Mouse (Mus musculus) embryo, embryonic 10.5 days (tissue): ENCODE measurements around the gene 1110008L16Rik.
"Not testable (repeated sequence)": the region's sequence is repeated elsewhere in the genome, so short reads cannot be mapped to it uniquely, and the experiment has no call there.

Experiments
- DNase-seq: peaks from one replicate; pipeline ENCODE4 v3.0.0-alpha.2; 2015; ENCODE audit warnings: low spot score

The 1110008L16Rik gene

DNA sequence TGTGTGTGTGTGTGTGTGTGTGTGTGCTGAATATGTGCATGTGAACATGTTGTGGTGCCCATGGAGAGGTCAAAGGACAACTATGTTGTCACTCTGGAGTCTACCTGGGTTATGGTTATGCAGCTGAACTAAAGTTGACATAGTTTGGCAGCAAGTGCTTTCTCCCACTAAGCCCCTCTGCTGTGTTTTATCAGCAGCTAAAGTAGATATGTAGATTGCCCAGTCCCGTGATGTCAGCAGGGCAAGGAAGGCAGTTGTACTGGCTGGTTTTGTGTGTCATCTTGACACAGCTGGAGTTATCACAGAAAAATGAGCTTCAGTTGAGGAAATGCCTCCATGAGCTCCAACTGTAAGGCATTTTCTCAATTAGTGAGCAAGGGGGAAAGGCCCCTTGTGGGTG is 43.7 kb downstream of the 1110008L16Rik start:
- not testable (repeated sequence) for DNase-seq

DNA sequence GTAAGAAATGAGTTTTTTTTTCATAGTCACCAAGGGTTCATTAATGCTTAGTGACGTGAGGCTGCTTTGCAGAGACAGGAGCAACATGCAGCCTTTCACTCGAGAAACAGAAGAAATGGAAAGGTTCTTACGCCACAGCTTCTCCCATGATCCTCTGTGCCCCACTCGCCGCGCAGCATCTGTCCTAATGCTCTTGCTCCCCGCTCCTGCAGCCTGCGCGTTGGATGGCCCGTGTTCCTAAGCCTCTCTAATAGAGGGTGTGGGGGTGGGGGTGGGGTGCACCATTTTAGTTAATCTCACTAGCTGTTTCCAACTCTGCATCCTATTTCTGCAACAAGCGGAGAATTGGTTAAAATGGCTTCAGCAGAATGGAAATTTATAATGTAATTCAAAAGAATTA is 44.6 kb downstream of the 1110008L16Rik start:
- DNase-seq = no peak

DNA sequence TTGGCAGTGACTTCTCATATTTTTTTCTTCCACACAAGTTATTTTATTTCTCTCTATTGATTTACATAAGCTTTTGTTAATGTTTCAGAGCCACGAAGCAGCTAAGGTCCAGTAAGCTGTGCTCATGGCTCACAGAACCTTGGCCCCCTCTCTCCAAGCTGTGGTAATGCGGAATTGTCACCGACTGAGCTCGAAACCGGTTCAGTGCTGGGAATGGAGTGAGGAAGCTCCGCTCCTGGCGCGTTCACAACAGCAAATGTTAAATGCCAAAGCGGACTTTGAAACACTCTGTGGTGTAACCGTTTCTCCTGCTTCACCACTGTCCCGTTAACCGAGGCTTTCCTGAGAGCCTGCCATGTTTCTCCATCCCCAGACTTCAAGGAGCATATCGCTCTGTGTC is 45.2 kb downstream of the 1110008L16Rik start:
- no peak for DNase-seq

DNA sequence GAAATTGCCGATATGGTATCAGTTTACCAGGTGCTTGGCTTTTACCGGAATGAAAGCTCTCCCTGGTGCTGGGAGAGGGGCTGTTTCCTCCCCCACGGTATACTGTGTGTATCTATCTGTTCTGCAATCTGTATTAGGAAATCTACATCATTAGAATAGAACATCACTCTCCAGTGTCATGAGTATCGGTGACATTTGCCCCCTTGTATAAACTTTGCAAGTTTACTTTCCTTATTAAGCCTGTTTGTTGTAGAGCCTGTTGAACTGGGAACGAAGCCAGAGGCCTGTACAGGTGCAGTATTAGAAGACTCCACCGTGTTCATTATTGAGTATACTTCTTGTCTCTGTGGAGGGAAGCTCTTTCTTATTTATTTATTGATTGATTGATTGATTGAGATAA is 54.0 kb downstream of the 1110008L16Rik start:
- no peak for DNase-seq

DNA sequence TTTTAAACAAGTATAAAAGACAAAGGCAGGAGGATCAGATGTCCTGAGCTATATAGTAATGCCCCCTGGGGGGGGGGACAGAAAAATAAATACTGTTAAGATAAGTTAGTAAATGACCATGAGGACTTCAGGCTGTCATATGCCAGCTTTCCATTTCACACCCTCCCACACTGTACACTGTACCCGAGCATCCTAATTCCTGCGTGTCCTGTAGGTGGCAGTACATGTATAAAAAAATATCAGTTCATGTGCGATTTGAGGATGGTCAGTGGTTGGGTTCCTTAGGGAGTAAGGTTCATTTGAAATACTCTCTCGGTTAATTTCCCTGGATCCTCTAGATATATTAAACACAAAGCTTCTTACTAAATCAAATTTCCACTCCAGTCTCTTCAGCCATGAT is 55.5 kb downstream of the 1110008L16Rik start:
- DNase-seq = peak; percentile 63

DNA sequence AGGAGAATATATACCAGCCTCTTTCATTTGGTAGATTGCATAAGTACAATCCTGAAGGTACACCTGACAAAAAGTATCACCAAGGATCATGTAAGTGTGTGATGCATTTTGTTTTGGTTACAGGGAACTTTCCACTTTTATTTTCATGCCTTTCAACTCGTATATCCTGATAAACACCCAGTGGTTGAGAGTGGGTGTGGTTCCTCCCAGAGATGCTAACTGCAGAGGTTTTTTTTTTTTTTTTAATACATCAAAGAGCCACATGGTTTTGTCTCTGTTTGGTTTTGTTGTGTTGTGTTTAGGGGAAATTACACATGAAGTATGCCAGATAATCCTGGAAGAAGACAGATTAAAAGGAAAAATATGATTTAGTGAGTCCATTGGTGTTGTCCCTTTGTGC is 57.9 kb downstream of the 1110008L16Rik start:
- DNase-seq = no peak

DNA sequence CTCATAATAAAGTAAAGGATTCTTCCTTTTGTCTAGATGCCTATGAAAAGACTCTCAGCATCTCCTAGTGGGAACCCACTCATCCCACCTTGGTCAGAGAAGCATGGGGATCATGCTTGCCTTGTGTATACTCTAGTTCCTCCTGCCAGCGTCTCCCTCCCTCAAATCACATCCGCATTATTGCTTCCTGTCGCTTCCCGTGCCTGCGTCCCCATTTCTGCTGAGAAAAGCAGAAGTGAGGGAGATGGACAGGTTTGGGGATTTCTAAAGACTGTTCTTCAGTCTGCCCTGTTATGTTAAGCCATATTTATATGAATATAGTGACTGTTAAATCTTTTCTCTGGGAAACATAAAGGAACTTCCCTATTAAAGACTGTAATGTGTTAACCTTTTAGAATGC is 61.6 kb downstream of the 1110008L16Rik start:
- no peak for DNase-seq

DNA sequence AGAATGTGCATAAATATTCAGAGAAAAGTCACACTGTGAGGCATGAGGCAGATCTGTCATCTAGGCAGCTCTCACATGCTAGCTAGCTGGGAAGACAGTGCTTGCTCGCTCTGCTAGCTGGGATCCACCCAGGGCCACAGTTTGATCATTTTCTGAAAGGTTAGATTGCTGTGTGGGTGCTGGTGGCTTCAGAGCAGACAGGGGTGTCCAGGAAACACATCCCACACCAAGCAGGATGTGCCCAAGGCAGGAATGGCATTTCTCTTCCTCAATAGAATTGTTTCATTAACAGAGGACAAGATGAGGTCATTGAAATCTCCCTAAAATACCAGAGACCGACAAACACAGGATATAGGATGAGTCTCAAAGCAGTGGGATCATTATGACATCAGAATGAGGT is 65.7 kb downstream of the 1110008L16Rik start:
- DNase-seq = no peak

DNA sequence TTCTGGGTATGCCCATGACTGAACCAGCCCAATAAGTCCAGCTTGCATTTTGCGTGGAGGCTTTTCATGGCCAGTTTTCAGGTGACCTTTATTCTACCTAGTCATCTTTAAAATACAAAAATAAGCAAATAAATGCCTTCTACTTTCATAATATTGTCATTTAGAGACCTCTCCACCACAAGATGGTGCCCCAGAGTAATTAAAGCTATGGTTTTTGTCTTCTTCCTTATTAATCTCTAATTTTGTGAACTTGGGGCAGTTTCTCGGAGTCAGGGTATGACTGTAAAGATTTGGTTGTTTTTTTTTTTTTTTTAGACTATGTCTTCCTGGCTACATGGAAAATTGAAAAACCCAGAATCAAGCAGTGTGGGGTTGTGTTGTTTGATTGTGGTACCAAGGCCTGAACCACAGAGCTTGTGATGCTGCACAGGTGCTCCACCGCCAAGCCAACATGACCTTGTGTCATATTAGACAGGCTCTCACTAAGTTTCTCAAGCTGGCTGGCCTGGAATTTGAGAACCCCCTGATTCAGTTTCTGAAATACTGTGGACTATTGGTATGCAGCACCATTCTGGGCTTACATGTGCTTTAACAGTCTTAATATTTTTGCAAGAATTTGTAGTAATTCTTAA is 73.2 kb downstream of the 1110008L16Rik start:
- no peak for DNase-seq

DNA sequence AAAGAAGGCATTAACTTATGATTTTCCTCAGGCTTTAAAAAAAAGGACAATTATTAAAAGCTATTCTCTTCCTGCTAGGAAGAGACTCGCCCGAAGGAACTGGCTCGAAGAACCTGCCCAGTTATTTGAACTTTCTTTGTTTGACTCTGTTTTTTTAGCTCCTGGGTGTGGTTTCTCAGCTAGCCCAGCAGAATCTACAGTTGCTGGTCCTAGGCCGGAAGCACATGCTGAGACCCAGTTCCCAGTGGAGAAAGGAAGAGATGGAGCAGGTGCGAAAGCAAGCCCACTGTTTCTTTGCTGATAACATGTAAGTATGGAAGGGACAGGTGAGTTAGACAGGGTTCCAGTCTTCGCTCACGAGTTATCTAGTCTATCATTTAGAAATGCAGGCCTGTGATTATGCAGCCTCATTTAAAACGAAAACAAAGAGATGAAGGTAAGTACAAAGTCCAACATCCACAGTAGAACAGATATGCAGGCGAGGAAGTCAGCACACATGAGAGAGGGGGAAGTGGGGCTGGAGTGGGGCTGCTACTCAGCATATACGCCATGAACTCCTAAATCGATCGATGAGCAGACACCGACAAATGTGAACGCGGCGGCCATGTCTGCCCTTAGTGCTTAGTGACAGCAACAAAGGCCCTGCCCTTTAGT is 77.7 kb downstream of the 1110008L16Rik start:
- no peak for DNase-seq

DNA sequence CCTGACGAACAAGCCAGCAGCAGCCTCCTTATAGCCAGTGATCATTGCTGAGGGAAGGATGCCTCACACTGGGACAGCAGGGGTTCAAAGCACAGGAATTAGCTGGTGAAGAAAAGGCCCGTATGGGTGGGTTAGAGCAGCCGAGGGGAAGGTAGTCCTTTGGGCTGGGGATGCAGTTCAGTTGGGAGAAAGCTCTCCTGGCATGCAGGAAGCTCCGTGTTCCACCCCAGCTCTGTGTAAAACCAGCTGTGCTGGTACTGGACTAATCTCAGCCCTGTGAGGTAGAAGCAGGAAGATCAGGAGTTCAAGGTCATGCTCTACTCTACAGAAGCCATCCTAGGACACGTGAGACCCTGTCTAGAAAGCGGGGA is 78.2 kb downstream of the 1110008L16Rik start:
- DNase-seq = no peak

DNA sequence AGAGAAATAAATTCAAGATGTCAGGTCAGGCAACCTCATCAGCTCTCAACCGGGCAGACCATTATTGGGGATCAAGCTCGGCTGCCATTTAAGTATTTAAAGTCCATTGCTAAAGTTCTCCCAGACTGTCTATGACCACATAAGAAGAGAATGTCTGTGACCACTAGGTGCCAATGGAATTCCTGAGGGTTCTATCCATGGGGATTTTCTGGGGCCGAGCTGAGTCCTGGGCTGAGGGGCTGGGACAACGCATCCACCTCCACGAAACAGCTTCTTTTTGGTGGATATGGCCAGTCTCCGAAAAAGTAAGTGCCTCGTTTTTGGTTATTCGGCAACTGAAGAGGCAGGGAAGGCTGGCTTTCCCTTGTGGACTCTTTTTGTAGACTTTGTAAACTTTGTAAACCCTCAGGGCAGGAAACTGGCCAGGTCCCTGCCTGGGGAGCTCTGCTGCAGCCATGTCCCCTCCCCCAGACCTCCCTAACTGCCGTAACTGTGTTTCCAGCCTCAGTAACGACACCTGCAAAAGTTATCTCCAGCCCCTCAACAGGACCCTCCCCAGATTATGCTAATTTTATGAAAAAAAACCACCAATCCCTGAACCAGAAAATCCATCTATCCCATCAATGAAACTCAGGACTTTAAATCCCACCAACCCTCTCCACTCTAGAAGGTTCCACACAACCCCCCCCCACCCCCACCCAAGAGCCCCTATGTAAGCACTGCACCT is 84.8 kb downstream of the 1110008L16Rik start, which contains the start of gene Psma6:
TSS of gene Psma6 (plus strand) at position 200 of the 727 bp plus-strand sequence.
- no peak for DNase-seq

DNA sequence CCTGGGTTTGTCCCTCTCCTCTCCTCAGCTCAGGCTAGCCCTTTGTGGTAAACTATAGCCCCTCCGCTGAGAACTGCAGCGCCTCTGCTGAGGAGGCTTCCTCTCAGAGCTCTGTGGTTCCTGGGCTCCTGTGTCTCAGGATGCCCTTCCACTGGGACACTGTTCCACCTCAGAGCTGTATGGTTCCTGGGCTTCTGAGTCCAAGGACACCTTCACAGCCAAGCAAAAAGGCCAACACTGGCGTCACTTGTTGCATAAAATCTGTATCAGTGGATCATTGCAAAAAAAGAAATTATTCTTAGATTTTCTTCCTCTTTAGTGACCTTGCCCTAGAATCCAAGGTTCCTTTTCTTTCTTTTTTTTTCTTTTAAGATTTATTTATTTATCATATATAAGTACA is 85.4 kb downstream of the 1110008L16Rik start:
- no peak for DNase-seq

DNA sequence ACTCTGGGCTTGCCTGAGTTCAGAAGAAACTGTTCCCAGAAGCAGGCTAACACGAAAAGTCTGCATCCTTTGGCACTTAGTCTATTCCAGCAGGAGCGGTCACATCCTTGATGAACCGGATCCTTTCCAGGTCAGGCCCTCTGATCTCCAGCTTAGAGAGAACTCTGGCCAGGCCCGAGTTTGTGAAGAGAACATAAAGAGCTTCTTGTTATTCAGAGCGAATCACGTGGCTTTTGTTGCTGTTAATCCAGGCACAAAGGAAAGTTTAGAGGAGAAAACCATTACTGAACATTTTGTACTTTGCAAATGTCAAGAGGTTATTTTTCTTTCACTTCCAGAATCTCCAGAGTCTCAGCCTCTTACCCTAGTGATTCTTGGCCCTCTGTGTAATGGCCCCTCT is 86.6 kb downstream of the 1110008L16Rik start:
- DNase-seq = peak; percentile 53

DNA sequence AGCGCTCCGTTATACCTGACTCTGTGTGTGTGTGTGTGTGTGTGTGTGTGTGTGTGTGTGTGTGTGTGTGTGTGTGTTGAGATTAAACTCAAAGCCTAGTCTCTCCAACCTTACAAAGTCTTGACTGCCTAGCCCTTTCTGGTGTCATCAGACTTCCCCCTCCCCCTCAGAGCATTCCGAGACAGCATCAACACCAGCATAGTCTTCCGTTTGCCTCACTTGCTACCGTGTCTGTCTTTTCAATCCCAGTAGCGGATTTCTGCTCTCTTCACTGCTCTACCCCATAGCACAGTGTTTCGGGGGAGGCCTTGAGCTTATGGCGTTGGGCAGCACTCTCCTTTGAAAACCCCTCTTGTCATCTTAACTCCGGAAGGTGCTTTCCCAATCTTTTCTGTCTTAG is 87.1 kb downstream of the 1110008L16Rik start:
- no peak for DNase-seq

DNA sequence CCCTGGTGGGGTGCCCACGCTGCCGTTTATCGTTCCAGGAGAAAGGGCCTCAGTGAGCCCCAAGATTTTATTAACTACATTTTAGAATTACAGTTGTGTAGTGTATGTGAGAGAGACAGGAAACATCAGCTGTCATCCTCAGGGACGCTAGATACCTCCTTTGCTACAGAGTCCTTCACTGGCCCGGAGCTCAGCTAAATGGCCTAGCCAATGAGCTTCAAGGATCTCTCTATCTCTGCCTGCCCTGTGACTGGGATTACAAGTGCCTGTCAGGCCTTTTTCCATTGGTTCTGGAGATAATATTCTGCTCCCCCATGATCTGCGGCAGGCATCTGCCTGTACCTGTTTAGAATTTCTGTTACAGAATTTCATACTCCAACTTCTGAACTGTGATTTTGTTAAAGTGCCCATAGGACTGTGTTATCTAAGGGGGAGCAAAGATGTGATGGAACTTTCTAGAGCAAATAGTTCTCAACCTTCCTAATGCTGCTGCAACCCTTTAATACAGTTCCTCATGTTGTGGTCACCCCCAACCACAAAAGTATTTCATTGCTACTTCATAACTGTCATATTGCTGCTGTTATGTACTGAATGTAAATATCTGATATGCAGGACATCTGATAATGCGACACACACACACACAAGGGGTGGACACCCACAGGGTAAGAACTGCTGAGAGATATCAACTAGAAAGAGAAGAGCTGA is 87.9 kb downstream of the 1110008L16Rik start:
- no peak for DNase-seq

DNA sequence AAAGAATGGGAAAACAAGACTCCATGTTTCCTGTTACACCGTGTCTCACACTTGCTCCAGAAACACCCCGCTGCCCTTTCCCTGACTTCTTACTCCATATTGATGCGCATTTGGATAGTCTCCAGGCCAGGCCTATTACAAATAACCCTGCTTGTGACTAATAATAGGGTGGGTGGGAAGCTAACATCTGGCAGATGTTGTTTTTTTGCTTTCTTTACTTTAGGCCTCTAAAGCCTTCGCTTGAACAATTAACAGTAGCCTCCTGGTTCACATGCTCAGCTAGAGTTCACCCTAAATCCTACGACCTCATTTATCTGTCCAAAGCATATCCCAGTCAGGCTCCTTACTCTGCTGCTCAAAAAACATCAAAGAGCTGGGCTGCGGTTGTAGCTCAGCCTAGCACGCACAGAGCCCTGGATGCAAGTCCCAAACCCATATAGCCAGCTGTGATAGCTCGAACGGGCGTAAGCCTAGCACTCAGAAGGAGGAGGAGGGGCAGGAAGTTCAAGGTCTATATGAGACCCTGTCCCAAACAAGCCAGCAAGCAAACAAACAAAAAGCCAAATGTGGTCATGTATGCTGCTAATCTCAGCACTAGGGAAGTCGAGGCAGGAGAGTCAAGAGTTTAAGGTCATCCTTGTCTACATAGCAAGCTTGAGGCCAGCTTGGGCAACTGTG is 88.5 kb downstream of the 1110008L16Rik start:
- no peak for DNase-seq

DNA sequence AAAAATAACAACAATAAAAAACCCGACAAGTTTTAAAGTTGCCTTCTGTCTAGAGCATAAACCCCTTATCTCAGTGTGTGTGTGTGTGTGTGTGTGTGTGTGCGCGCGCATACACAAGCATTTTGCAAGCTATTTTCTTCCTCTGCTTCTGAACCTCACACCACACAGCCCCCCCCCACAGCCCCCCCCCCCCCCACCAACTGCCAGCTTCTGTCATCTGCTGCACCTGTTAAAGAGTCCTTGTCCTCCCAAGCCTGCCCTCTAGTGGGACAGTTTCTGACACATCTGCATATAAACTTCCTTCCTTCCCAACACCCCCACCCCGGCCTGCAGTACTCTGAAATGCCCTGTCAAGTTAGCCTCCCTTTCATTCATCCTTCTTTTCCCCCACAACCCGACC is 89.1 kb downstream of the 1110008L16Rik start:
- DNase-seq = peak; percentile 42

DNA sequence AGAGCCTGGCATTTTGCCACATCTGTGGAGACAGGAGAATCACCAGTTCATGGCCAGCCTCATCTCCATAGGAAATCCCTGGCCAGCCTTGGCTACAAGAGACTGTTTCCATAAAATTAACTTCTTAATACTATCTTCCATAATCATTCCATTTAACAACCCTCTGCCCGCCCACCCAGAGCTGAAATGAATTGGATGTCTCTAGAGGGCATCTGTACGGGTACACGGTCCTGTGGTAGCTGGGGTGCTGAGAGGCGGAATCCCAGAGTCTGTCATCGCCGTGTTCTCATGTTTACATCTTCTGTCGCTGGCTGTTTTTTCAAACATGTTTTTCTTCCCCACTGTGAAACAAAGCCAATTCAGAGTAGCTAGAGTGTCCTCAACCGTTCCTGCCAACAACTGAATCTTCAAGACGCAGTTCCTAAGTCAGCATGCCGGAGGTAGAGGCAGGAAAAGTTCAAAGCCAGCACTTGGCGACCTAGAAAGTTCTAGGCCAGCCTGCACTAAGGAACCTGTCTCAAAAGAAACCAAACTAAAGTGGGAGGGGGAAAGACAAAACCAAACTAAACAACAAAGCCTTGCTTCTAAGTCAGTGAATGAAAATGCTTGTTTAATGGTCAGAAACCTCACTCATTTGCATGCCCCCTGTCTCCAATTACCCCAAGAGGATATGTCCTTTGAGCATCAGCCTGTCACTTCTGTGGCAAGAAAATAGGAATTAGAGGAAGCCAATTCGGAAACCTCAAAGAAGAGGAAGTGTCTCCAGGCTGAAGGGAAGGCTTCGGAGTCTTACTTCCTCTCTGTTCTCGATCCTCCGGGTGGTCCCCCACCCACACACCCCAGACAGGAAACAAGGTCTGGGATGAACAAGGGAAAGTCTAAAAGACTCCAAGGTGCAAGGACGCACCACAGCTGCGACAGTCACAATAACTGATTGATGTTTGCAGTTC is 90.0 kb downstream of the 1110008L16Rik start:
- DNase-seq = no peak

DNA sequence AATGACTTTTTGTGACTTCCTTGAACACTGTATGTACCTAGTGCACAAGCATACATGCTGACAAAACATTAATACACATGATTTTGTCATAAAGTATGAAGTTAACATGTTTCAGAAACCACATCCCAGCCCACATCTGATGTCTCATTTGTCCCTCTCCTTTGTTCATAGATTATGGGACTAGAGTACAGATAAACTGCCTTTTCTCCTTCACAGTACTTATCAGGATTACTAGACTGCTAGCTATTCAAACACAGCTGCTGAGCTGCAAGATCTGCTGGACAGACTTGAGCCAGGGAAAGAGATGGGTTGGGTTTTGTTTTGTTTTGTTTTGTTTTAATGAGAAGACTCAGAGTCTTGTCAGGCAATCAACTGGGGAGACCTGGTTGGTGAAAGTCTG is 92.7 kb downstream of the 1110008L16Rik start:
- DNase-seq = no peak
